Mouse (Mus musculus) neural tube, embryonic 12.5 days (tissue): ENCODE data around the gene Crisp1. TPM values are rescaled to one million over a fixed set of nuclear protein-coding genes. Genes with fewer than 3 reads are reported as not detected.

Experiments
- ATAC-seq: fragments of 200-750 bp; cut with Nextera tagmentation; 2 replicates; pipeline ENCODE4 v1.8.0; 2017; ENCODE audit warnings: low read depth, mild to moderate bottlenecking, moderate TSS enrichment, moderate library complexity; ENCODE audit not compliant: low FRiP score
- H3K27ac ChIP-seq: fragments of 300-500 bp; sonication (generic); 2 replicates; pipeline ENCODE4 v1.5.1; 2016
- H3K27me3 ChIP-seq: fragments of 300-500 bp; sonication (generic); replicated peaks from 2 replicates; pipeline ENCODE4 v1.6.1; 2016; ENCODE audit warnings: mild to moderate bottlenecking
- H3K36me3 ChIP-seq: fragments of 300-500 bp; sonication (generic); 2 replicates; pipeline ENCODE4 v1.6.1; 2016; ENCODE audit warnings: mild to moderate bottlenecking
- H3K4me1 ChIP-seq: fragments of 300-500 bp; sonication (generic); 2 replicates; pipeline ENCODE4 v1.6.1; 2016
- H3K4me2 ChIP-seq: fragments of 300-500 bp; sonication (generic); replicated peaks from 2 replicates; pipeline ENCODE4 v1.6.1; 2016; ENCODE audit warnings: mild to moderate bottlenecking
- H3K4me3 ChIP-seq: fragments of 300-500 bp; sonication (generic); 2 replicates; pipeline ENCODE4 v1.5.1; 2016
- H3K9ac ChIP-seq: fragments of 300-500 bp; sonication (generic); 2 replicates; pipeline ENCODE4 v1.6.1; 2016; ENCODE audit warnings: mild to moderate bottlenecking
- H3K9me3 ChIP-seq: fragments of 300-500 bp; sonication (generic); 2 replicates; pipeline ENCODE4 v1.6.1; 2016; ENCODE audit warnings: mild to moderate bottlenecking
- WGBS: fragments of 180-500 bp; shearing (Covaris S2); methylation state at CpG from one replicate; pipeline ENCODE4 v1.1.7; 2016; 5-methylcytosine and 5-hydroxymethylcytosine counted together
- polyA plus RNA-seq: library from polyadenylated mRNA; unstranded; fragments of >200 nt; fragmentation: Nextera tagmentation; extraction: Ambion mirVana; gene quantifications from 2 replicates; pipeline ENCODE4 v1.2.1, GENCODE M21; 2016

The Crisp1 gene
- not detected in 2 replicates for polyA plus RNA-seq

DNA sequence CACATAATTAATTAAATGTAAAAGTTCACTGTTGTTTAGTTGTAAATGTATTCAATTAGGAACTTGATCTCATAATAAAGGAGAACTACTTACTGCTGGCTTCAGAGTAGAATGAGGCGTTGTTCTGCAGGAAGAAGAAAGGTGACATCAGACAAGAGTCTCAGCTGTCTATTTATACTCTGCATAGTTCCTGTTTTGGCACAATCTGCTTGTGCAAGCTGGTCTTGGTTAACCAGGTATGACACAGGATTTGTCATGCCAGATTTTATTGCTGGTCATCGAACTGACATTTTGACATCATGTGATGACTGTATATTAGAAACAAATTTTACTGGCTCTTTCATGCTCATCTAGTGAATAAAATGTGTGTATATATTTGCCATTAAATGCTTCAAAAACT, at the start of gene Crisp1:
Gene Crisp1 (minus strand): TSS at position 146 of the 400 bp plus-strand sequence.
- H3K36me3 ChIP-seq: no peaks in the 10 kb centered on the region
- H3K9me3 ChIP-seq: no peaks in the 10 kb centered on the region
- no peak within 1 kb of the TSS for H3K4me3 ChIP-seq
- H3K9ac ChIP-seq: no peak within 1 kb of the TSS
- H3K27ac ChIP-seq: no peak within 1 kb of the TSS
- H3K4me2 ChIP-seq: no peak within 1 kb of the TSS
- no peaks in the 10 kb centered on the region for H3K4me1 ChIP-seq
- 82% methylated on average over 2 of the region's 2 CpGs for WGBS
- no peaks in the 10 kb centered on the region for H3K27me3 ChIP-seq
- no peak for ATAC-seq

DNA sequence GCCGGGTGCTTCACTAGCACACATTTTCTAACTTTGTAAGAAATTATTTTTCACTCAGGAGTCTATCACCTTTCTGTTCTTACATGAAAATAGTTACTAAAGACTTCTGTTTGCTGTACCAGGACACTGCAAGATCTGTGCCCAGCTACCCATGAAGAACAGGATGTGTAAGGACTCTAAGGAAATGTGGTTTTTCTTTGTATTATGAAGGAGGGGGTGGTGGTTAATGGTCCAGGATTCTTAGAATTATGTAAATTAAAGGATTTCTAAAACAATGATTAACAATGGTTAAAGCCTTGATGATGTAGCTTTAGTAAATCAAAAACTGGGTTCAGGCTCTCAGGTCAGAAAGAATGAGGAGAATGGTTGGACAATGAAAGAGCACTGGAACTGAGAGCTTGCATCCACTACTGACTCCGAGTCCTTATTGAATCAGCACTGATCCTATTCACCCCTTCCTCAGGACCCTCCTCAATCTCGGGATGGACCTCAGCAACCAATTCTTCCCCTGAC, 23.5 kb upstream of the Crisp1 start:
- H3K4me3 ChIP-seq: no peak overlapping the region
- no peaks in the 10 kb centered on the region for H3K27me3 ChIP-seq
- no peaks in the 10 kb centered on the region for H3K36me3 ChIP-seq
- H3K9ac ChIP-seq: no peak overlapping the region
- H3K4me2 ChIP-seq: no peak overlapping the region
- no peak overlapping the region for H3K27ac ChIP-seq
- H3K9me3 ChIP-seq: no peaks in the 10 kb centered on the region
- H3K4me1 ChIP-seq: no peaks in the 10 kb centered on the region
- ATAC-seq: no peak
- 77% methylated on average over 3 of the region's 3 CpGs for WGBS

DNA sequence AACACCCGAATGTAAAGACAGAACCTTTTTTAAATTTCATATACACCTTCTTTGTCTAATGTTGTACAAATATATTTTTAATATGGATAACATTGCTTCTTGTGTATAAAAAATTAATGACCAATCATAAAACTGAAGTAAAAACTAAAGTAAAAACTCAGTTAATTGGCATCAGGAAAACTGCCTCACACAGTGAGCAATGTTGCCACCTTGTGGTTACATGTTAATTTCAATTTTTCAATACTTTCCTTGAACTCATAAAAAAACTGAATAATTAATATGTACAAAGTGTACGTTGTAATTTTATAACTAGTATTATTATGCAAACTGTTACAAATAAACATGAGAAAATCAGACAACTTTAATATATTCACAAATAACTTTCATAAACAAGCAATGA, 33.6 kb downstream of the Crisp1 start:
- Histone ChIP-seq H3K4me3 (no peak overlapping the region), H3K9ac (no peak overlapping the region), H3K9me3 (no peaks in the 10 kb centered on the region), H3K27ac (no peak overlapping the region), H3K4me2 (no peak overlapping the region), H3K36me3 (no peaks in the 10 kb centered on the region), H3K27me3 (no peaks in the 10 kb centered on the region), H3K4me1 (no peaks in the 10 kb centered on the region)
- ATAC-seq: no peak
- WGBS: 82% methylated on average over 2 of the region's 2 CpGs

DNA sequence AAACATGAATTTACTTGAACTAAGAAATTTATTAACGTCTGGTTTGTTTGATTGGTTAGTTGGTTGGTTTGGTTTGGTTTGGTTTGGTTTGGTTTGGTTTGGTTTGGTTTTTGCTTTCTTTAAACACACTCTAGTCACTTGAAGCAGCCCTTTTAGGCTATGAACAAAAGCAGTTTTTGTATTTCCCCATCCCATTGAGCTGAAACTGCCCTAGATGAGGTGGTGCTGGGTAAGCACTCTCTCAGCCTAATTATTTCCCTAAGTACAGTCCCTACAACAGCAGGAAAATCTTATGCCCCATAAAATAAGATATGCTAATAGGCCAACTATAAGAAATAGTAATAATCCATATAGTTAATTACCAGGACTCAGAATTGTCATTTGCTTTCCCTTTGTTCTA, 43.5 kb downstream of the Crisp1 start:
- WGBS: 79% methylated on average over 1 of the region's 1 CpGs
- H3K4me3 ChIP-seq: no peak overlapping the region
- H3K4me2 ChIP-seq: no peak overlapping the region
- no peak for ATAC-seq
- H3K36me3 ChIP-seq: no peaks in the 10 kb centered on the region
- no peaks in the 10 kb centered on the region for H3K9me3 ChIP-seq
- no peaks in the 10 kb centered on the region for H3K27me3 ChIP-seq
- H3K27ac ChIP-seq: no peak overlapping the region
- no peak overlapping the region for H3K9ac ChIP-seq
- H3K4me1 ChIP-seq: no peaks in the 10 kb centered on the region

DNA sequence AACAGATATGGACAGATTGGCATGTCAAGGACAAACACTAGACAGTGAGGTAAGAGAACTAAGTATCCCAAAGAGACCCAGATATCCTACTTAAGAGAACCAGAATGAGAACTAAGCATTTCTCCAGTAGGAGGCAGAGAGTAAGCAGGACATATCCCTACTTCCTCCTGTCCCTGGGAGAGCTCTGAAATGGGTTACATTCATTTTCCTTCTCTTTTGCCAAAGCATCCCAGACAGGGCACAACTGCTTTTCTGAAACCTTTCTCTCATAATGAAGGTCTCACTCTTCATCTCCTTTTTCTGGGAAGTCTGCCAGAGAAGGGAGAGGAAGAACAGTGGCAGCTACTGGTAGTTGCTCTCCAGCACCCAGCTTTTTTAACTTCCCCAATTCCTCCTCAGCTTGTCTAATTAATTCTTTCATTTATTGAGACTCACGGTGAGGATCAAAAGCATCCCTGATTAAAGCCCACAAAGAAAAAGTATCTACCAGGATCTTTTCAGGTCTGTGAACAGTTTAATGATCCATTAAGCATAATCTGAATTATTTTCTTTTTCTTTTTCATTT, 44.0 kb downstream of the Crisp1 start:
- no peak for ATAC-seq
- Histone ChIP-seq H3K9me3 (no peaks in the 10 kb centered on the region), H3K27me3 (no peaks in the 10 kb centered on the region), H3K27ac (no peak overlapping the region), H3K36me3 (no peaks in the 10 kb centered on the region), H3K4me3 (no peak overlapping the region), H3K4me1 (no peaks in the 10 kb centered on the region), H3K9ac (no peak overlapping the region), H3K4me2 (no peak overlapping the region)
- whole genome bisulfite sequencing: 65% methylated on average over 1 of the region's 1 CpGs

DNA sequence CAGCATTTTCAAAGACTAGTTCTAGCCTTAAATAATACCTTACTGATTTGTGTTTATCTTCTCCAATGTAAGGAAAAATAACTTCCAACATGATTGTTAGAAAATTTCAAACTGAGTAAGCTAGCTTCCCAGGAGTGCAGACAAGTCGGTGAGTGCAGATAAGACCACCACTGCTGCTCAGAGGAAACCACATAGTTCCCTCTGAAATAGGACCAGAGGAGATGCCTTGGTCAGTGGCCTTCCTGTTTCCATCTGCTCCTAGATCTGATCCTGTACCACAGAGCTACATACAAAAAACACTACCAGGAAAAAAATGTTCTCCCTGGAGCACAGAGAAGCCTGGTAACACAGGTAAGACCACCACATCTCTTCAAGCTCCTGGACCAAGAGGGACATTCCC, 66.5 kb downstream of the Crisp1 start:
- H3K36me3 ChIP-seq: no peaks in the 10 kb centered on the region
- no peak overlapping the region for H3K27ac ChIP-seq
- no peaks in the 10 kb centered on the region for H3K27me3 ChIP-seq
- H3K9me3 ChIP-seq: no peaks in the 10 kb centered on the region
- no peak overlapping the region for H3K4me2 ChIP-seq
- WGBS: 93% methylated on average over 1 of the region's 1 CpGs
- no peak for ATAC-seq
- no peaks in the 10 kb centered on the region for H3K4me1 ChIP-seq
- no peak overlapping the region for H3K9ac ChIP-seq
- no peak overlapping the region for H3K4me3 ChIP-seq

Other genes starting within 250 kb of the Crisp1 start
- not detected in 2 replicates for gene AC192777.2, start 223.8 kb downstream of the Crisp1 start, polyA plus RNA-seq
- gene Pgk2, start 110.6 kb downstream of the Crisp1 start, polyA plus RNA-seq: not detected in 2 replicates
- not detected in 2 replicates for gene Crisp3, start 76.9 kb downstream of the Crisp1 start, polyA plus RNA-seq
- gene Esp8, start 200.8 kb upstream of the Crisp1 start, polyA plus RNA-seq: not detected in 2 replicates
- not detected in 2 replicates for gene Esp6, start 242.3 kb upstream of the Crisp1 start, polyA plus RNA-seq